Mouse (Mus musculus) lung, embryonic 14.5 days (tissue): ENCODE results near the gene Mtg2. TPM values are rescaled to one million over a fixed set of nuclear protein-coding genes. Genes with fewer than 3 reads are reported as not detected.

Experiments
- ATAC-seq: fragments of 200-750 bp; cut with Nextera tagmentation; 2 replicates; pipeline ENCODE4 v1.8.0; 2017; ENCODE audit warnings: mild to moderate bottlenecking, moderate TSS enrichment, moderate library complexity; ENCODE audit not compliant: insufficient read depth
- DNase-seq: peaks from one replicate; pipeline ENCODE4 v3.0.0-alpha.2; 2015
- H3K27ac ChIP-seq: fragments of 300-500 bp; sonication (generic); 2 replicates; pipeline ENCODE4 v1.5.1; 2014; ENCODE audit warnings: low read depth, mild to moderate bottlenecking, moderate library complexity
- H3K27me3 ChIP-seq: fragments of 300-500 bp; sonication (generic); 2 replicates; pipeline ENCODE4 v1.6.1; 2014; ENCODE audit warnings: low read length, control low read depth; ENCODE audit not compliant: insufficient read depth
- H3K36me3 ChIP-seq: fragments of 300-500 bp; sonication (generic); 2 replicates; pipeline ENCODE4 v1.6.1; 2014; ENCODE audit warnings: control low read depth; ENCODE audit not compliant: insufficient read depth
- H3K4me1 ChIP-seq: fragments of 300-500 bp; sonication (generic); 2 replicates; pipeline ENCODE4 v1.6.1; 2014; ENCODE audit warnings: antibody characterized with exemption, control low read depth; ENCODE audit not compliant: insufficient read depth
- H3K4me2 ChIP-seq: fragments of 300-500 bp; sonication (generic); 2 replicates; pipeline ENCODE4 v1.6.1; 2014; ENCODE audit warnings: mild to moderate bottlenecking
- H3K4me3 ChIP-seq: fragments of 300-500 bp; sonication (generic); 2 replicates; pipeline ENCODE4 v1.5.1; 2014; ENCODE audit warnings: low read depth, low read length
- H3K9ac ChIP-seq: fragments of 300-500 bp; sonication (generic); 2 replicates; pipeline ENCODE4 v1.6.1; 2014
- H3K9me3 ChIP-seq: fragments of 300-500 bp; sonication (generic); 2 replicates; pipeline ENCODE4 v1.6.1; 2016; ENCODE audit warnings: low read depth, low read length, control low read depth
- CTCF ChIP-seq: IDR thresholded peaks from 2 replicates; pipeline ENCODE4 v1.5.1; 2016; ENCODE audit warnings: antibody characterized with exemption, low read depth
- WGBS: fragments of 180-500 bp; shearing (Covaris S2); extraction: QIAGEN DNeasy Blood & Tissue Kit; methylation state at CpG from one replicate; pipeline ENCODE4 v1.1.7; 2014; 5-methylcytosine and 5-hydroxymethylcytosine counted together
- polyA plus RNA-seq: library from polyadenylated mRNA; unstranded; fragments of >200 nt; fragmentation: Nextera tagmentation; extraction: Ambion mirVana; gene quantifications from 2 replicates; pipeline ENCODE4 v1.2.1, GENCODE M21; 2014

The Mtg2 gene
- polyA plus RNA-seq, 1 experiment from 2014 or later: 23.4 TPM

DNA sequence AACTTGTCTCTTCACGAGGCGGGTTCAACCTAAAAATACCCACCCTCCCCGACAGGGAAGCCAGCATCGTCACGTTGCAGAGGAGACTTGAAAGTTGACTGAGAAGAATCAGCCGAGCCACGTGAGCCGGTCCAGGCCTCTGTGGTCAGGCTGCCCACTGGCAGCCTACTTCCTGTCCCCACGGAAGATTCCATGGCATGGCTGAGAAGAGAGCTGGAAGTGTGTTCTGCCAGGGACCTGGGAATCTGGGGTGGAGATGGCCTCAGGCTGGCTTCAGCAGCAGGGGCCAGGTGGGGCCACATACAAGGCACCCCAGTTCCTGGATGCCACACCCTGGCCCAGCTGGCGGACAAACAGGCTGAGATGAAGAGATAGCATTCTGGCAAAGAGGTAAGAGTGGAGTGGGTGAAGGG lies 45.7 kb downstream of the Mtg2 start:
- TF ChIP-seq CTCF: no peak
- Histone ChIP-seq H3K36me3 (no peaks in the 10 kb centered on the region), H3K4me3 (no peak overlapping the region), H3K4me1 (peaks cover 32% of the 10 kb centered on the region), H3K27me3 (no peaks in the 10 kb centered on the region), H3K9me3 (no peaks in the 10 kb centered on the region), H3K27ac (no peak overlapping the region), H3K4me2 (no peak overlapping the region), H3K9ac (no peak overlapping the region)
- no peak for DNase-seq
- 63% methylated on average over 10 of the region's 10 CpGs for WGBS
- ATAC-seq: no peak

DNA sequence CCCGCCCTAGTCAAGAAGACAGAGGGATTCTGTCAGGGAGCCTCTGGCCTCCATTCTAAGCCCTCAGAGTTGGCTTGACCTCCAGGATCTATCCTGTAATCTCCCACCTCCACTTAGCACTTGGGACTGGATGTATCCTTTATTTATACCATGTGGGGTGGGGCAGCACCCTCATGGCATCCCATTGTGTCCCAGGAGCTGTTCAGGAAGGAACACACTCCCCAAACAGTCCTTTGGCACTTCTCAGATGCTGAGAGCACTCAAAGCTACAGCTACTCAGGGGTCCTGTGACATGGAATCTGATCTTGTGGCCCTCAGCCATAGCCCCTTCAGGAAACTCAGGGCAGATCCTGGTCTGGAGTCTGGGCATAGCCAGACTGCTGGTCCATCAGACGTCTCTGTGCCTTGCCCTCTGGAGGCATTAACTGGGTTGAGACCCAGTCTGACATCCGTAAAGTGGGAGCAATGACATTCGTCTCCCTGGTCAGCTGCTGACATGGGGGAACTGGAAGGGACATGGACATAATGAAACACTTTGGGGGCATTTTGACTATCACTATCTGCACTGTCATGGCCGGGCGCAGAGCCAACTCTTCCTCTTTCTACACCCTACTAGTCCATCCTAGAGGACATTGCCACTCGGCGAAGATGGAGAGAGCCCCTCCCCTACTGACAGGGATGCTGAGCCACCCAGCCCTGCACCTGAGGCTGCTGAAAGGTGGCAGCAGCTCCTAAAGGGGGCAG lies 46.5 kb downstream of the Mtg2 start:
- 65% methylated on average over 8 of the region's 8 CpGs for WGBS
- ATAC-seq (no peak), DNase-seq (no peak)

DNA sequence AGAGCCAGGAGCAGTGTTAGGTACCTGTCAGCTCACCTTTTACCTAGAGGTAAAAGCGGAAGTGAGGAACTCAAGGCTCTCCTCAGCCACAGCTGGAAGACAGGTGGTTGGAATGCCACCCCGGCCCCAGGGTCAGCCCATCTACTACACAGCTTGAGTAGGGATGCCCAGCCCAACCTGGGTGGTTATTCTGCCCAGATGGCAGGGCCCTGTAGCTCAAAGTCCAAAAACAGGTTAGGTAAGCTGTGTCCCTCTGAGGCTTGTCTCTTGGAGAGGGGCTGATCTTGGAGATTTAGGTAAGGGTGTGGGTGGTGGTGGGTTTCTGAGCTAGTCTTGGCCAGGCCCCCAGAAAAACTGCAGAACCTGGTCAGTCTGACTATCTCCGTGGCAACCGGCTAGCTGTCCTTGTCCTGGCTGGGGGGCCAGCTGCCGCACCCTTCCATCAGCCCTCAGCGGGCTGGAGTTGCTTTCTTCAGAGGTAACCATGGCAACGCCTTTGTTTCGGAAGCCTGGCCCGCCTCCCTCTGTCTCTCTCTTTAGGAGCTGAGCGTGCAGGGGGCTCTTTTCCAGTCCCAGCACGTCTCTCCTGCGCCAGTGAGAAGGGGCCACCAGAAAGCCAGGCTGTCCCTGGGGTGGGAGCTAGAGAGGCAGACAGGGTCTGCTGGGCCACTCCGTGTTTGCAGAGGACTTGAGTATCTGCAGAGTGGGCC lies 47.3 kb downstream of the Mtg2 start:
- Histone ChIP-seq H3K9ac (no peak overlapping the region), H3K4me1 (peaks cover 32% of the 10 kb centered on the region), H3K27ac (no peak overlapping the region), H3K9me3 (no peaks in the 10 kb centered on the region), H3K27me3 (no peaks in the 10 kb centered on the region), H3K36me3 (no peaks in the 10 kb centered on the region), H3K4me2 (peak overlapping the region; percentile 75), H3K4me3 (no peak overlapping the region; the same call in 1 of the 2 replicates)
- TF ChIP-seq CTCF: no peak
- WGBS: 9% methylated on average over 13 of the region's 13 CpGs
- ATAC-seq (no peak), DNase-seq (peak; percentile 56)

More for the DNA sequence above, 46.5 kb downstream of the Mtg2 start:
- Histone ChIP-seq H3K4me2 (no peak overlapping the region), H3K9me3 (no peaks in the 10 kb centered on the region), H3K4me1 (peaks cover 32% of the 10 kb centered on the region), H3K36me3 (no peaks in the 10 kb centered on the region), H3K4me3 (no peak overlapping the region), H3K27me3 (no peaks in the 10 kb centered on the region), H3K27ac (no peak overlapping the region), H3K9ac (no peak overlapping the region)
- TF ChIP-seq CTCF: no peak

DNA sequence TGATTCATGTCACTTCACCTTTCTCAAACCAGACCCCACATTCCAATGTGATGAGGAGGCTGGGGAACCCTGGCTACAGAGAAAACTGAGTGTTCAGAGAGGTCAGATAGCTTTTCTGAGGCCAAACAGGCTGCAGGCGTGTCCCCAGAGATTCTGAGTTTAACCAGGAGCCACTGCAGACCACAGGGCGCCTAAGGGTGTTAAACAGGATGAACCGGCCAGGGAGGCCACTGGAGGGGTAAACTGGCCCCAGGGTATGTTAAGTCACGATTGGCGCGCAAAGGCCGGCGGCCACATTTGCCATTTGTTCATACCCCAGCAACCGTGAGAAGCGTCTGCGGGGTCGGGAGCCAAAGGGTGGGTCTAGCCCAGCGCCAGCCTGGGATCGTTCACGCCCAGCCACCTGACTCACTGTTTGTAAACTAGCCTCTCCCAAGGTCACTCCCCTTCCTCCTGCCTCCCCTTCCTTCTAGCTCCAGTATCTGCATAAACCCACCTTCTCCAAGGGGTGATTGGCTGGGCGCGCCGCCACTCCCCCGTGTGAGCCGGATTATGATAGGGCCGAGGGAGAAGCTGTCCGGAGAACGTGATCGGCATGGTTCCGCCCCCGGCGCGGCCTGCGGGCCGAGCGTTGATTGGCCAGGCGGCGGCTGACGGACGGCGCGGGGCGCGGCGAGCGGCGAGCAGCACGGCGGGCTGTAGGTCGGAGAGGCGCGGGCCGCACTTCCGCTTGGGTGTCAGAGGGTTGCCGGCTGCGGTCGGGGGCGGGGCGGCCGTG lies 48.5 kb downstream of the Mtg2 start, which contains the start of gene Osbpl2:
Gene Osbpl2, plus strand, starts transcription at position 646 of the 778 bp plus-strand sequence.
- H3K4me2 ChIP-seq: peak within 1 kb of the TSS; percentile 93
- H3K9ac ChIP-seq: peak within 1 kb of the TSS; percentile 84
- H3K9me3 ChIP-seq: no peaks in the 10 kb centered on the region
- H3K36me3 ChIP-seq: 0 out of 2 replicates have a peak, but pooled peaks cover 2% of the 10 kb centered on the region
- TF ChIP-seq CTCF: no peak
- H3K27me3 ChIP-seq: no peaks in the 10 kb centered on the region
- ATAC-seq (peak; percentile 99), DNase-seq (peak; percentile 99)
- peak within 1 kb of the TSS; percentile 88 for H3K4me3 ChIP-seq
- peak within 1 kb of the TSS; percentile 63 for H3K27ac ChIP-seq
- peaks cover 32% of the 10 kb centered on the region for H3K4me1 ChIP-seq
- WGBS: under 1% methylated on average over 55 of the region's 55 CpGs

DNA sequence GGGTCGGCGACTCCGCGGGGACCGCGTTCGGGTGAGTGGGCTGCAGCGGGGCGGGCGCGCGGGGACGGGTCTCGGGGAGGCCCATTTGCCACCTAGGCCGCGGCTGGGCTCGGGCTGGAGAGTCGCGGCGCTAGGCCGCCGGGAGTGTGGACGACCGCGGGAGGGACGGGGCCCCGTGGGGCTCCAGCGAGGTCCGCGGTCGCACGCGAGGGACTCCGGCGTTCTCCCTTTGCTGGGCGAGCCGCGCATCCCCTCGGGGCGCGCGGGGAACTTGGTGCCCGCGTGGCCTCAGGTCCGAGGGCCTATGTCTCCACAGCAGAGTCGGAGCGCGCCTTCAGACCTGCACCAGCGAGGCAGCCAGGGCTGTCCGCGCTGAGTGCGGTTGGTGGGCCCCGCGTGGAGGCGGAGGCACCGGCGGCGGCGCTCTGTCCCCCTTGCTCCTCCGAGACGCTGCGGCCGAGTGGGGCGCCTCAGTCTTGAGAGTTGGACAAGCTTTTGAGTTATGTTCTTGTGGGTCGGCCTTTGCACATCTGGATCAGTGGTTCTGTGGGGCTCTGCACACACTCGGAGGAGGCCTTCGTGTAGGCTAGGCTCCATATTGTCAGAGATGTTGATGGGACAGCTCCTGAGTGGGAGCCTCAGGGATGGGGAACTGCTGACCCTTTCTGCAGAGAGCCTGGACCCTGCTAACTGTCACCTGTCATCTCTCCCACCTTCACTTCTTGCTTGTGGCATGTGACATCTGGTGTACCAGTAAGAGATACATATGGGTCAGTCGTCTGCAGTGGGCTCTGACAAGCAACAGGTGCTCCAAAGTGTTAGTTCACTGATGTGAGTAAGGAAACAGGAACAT lies 49.3 kb downstream of the Mtg2 start:
- peak overlapping the region; percentile 84 for H3K9ac ChIP-seq
- ATAC-seq: peak; percentile 32
- peak; percentile 52 for DNase-seq
- H3K27me3 ChIP-seq: no peaks in the 10 kb centered on the region
- H3K4me3 ChIP-seq: peak overlapping the region; percentile 88
- peaks cover 29% of the 10 kb centered on the region for H3K4me1 ChIP-seq
- H3K9me3 ChIP-seq: no peaks in the 10 kb centered on the region
- peak overlapping the region; percentile 50; the same call in 1 of the 2 replicates for H3K27ac ChIP-seq
- WGBS: under 1% methylated on average over 68 of the region's 68 CpGs
- H3K36me3 ChIP-seq: 0 out of 2 replicates have a peak, but pooled peaks cover 4% of the 10 kb centered on the region
- TF ChIP-seq CTCF: no peak
- peak overlapping the region; percentile 93 for H3K4me2 ChIP-seq

DNA sequence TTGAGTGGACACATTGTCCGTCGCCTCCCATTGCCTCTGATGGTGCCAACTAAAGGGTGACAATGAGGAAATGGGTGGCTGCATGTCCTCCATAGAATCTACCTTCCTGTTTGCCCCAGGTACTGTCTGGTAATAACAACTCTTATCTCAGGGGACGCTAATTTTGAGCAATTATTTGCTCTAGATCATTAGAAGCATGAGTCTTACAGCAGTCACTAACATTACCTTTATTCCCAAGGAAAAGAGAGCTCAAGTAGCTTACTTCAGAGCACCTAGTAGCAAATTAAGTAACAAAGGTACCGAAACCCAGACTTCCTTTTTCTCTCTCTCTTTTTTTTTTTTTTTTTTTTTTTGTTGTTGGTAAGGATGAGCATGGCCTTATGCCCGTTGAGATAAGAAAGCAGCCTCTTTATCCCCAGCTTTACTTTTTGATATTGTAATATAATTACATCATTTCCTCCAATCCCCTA lies 49.9 kb downstream of the Mtg2 start:
- ATAC-seq (no peak), DNase-seq (no peak)
- no peak overlapping the region for H3K27ac ChIP-seq
- peaks cover 25% of the 10 kb centered on the region for H3K4me1 ChIP-seq
- no peak for TF ChIP-seq CTCF
- no peaks in the 10 kb centered on the region for H3K9me3 ChIP-seq
- H3K9ac ChIP-seq: peak overlapping the region; percentile 84; the same call in 1 of the 2 replicates
- peak overlapping the region; percentile 88 for H3K4me3 ChIP-seq
- 55% methylated on average over 5 of the region's 5 CpGs for WGBS
- 0 out of 2 replicates have a peak, but pooled peaks cover 4% of the 10 kb centered on the region for H3K36me3 ChIP-seq
- H3K4me2 ChIP-seq: peak overlapping the region; percentile 93
- no peaks in the 10 kb centered on the region for H3K27me3 ChIP-seq
